Mouse (Mus musculus) midbrain, embryonic 14.5 days (tissue): ENCODE measurements around the gene Slc5a6. TPM values are rescaled to one million over a fixed set of nuclear protein-coding genes. Genes with fewer than 3 reads are reported as not detected.
A peak's percentile ranks its signal among the peaks of the same experiment; 100 is the strongest.
"Not testable (repeated sequence)": the region's sequence is repeated elsewhere in the genome, so short reads cannot be mapped to it uniquely, and the experiment has no call there.

ENCODE experiments used
- ATAC-seq: fragments of 200-750 bp; cut with Nextera tagmentation; 2 replicates; pipeline ENCODE4 v1.8.0; 2017; ENCODE audit warnings: moderate number of reproducible peaks, moderate library complexity; ENCODE audit not compliant: low FRiP score, low TSS enrichment
- DNase-seq: peaks from one replicate; pipeline ENCODE4 v3.0.0-alpha.2; 2015
- H3K27ac ChIP-seq: fragments of 300-500 bp; sonication (generic); replicated peaks from 2 replicates; pipeline ENCODE4 v1.5.1; 2014; ENCODE audit warnings: mild to moderate bottlenecking, low read depth, low read length, moderate library complexity
- H3K27me3 ChIP-seq: fragments of 300-500 bp; sonication (generic); 2 replicates; pipeline ENCODE4 v1.6.1; 2014; ENCODE audit warnings: low read length, control low read depth, mixed read lengths; ENCODE audit not compliant: control insufficient read depth, insufficient read depth
- H3K36me3 ChIP-seq: fragments of 300-500 bp; sonication (generic); 2 replicates; pipeline ENCODE4 v1.6.1; 2014; ENCODE audit warnings: low read length, control low read depth; ENCODE audit not compliant: control insufficient read depth, insufficient read depth
- H3K4me1 ChIP-seq: fragments of 300-500 bp; sonication (generic); 2 replicates; pipeline ENCODE4 v1.6.1; 2014; ENCODE audit warnings: mild to moderate bottlenecking, antibody characterized with exemption, low read length, control low read depth; ENCODE audit not compliant: control insufficient read depth, insufficient read depth
- H3K4me2 ChIP-seq: fragments of 300-500 bp; sonication (generic); 2 replicates; pipeline ENCODE4 v1.6.1; 2014; ENCODE audit warnings: mild to moderate bottlenecking, low read length, moderate library complexity
- H3K4me3 ChIP-seq: fragments of 300-500 bp; sonication (generic); replicated peaks from 2 replicates; pipeline ENCODE4 v1.5.1; 2014; ENCODE audit warnings: low read depth, low read length
- H3K9ac ChIP-seq: fragments of 300-500 bp; sonication (generic); replicated peaks from 2 replicates; pipeline ENCODE4 v1.6.1; 2014; ENCODE audit warnings: mild to moderate bottlenecking, low read length, moderate library complexity
- H3K9me3 ChIP-seq: fragments of 300-500 bp; sonication (generic); 2 replicates; pipeline ENCODE4 v1.6.1; 2016; ENCODE audit warnings: low read length, control low read depth, mixed read lengths; ENCODE audit not compliant: control insufficient read depth
- WGBS: fragments of 180-500 bp; shearing (Covaris S2); extraction: QIAGEN DNeasy Blood & Tissue Kit; methylation state at CpG from one replicate; pipeline ENCODE4 v1.1.7; 2014; 5-methylcytosine and 5-hydroxymethylcytosine counted together
- polyA plus RNA-seq: library from polyadenylated mRNA; unstranded; fragments of >200 nt; fragmentation: Nextera tagmentation; extraction: Ambion mirVana; gene quantifications from 2 replicates; pipeline ENCODE4 v1.2.1, GENCODE M21; 2014

The Slc5a6 gene
- polyA plus RNA-seq, 1 experiment from 2014 or later, result 19.2 TPM

DNA sequence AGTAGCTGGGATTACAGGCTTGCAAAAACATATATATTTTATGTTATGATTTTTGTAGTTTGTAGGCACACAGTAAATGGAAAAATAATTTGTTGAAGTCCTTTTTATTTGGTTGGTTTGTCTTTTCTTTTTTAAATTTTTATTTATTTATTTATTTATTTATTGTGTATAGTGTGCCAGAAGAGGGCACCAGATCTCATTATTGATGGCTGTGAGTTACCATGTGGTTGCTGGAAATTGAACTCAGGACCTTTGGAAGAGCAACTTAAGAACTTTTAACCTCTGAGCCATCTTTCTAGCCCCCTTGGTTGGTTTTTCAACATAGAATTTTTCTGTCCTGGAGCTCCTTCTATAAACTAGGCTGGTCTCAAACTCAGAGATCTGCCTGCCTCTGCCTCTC, 1.7 kb upstream of the Slc5a6 start:
- 0 out of 2 replicates have a peak, but pooled peaks cover 7% of the 10 kb centered on the region for H3K36me3 ChIP-seq
- H3K27me3 ChIP-seq, result no peaks in the 10 kb centered on the region
- H3K9ac ChIP-seq, result no peak overlapping the region
- ATAC-seq (no peak), DNase-seq (no peak)
- no peak overlapping the region for H3K4me3 ChIP-seq
- H3K4me1 ChIP-seq, result peaks cover 14% of the 10 kb centered on the region
- no peaks in the 10 kb centered on the region for H3K9me3 ChIP-seq
- no peak overlapping the region for H3K4me2 ChIP-seq
- no peak overlapping the region for H3K27ac ChIP-seq

- DNase-seq (peak; percentile 99), ATAC-seq (peak; percentile 96)
- Histone ChIP-seq H3K9me3 (no peaks in the 10 kb centered on the region), H3K27me3 (no peaks in the 10 kb centered on the region), H3K4me2 (peak within 1 kb of the TSS; percentile 62), H3K9ac (peak within 1 kb of the TSS; percentile 73), H3K4me1 (peaks cover 6% of the 10 kb centered on the region; the same call in 1 of the 2 replicates), H3K27ac (peak within 1 kb of the TSS; percentile 95), H3K36me3 (peaks cover 27% of the 10 kb centered on the region), H3K4me3 (peak within 1 kb of the TSS; percentile 59)
- WGBS, result under 1% methylated on average over 73 of the region's 73 CpGs
Observed at GRCm38 (mm10) chr5:31047848-31048762, 619 bp downstream of the Slc5a6 start, which contains the start of gene Atraid. Atraid (plus strand) TSS chr5:31048312.

DNA sequence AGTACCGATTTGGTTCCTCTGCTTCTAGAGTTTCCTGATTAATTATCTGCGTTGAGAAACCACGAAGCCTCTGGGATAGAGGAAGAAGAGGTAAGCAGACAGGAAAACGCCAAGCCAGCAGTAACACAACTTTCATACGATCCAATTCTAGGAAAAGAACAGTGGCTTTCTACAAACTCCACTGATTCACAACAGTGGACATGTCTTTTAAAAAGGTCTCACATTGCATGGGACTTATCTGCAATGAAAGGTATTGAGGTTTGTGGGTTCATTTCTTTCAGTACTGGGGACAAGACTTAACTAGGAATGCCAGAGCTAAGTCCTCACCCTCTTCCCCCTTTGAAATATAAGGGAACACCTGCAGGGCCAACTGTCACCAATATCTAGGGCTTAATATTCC, 1.6 kb downstream of the Slc5a6 start:
- ATAC-seq (no peak), DNase-seq (no peak)
- WGBS, result 89% methylated on average over 5 of the region's 5 CpGs
- H3K36me3 ChIP-seq, result peaks cover 30% of the 10 kb centered on the region
- H3K4me3 ChIP-seq, result peak overlapping the region; percentile 59
- H3K9ac ChIP-seq, result peak overlapping the region; percentile 73; the same call in 1 of the 2 replicates
- H3K9me3 ChIP-seq, result no peaks in the 10 kb centered on the region
- H3K4me1 ChIP-seq, result peaks cover 6% of the 10 kb centered on the region; the same call in 1 of the 2 replicates
- no peaks in the 10 kb centered on the region for H3K27me3 ChIP-seq
- peak overlapping the region; percentile 62 for H3K4me2 ChIP-seq
- H3K27ac ChIP-seq, result no peak overlapping the region

DNA sequence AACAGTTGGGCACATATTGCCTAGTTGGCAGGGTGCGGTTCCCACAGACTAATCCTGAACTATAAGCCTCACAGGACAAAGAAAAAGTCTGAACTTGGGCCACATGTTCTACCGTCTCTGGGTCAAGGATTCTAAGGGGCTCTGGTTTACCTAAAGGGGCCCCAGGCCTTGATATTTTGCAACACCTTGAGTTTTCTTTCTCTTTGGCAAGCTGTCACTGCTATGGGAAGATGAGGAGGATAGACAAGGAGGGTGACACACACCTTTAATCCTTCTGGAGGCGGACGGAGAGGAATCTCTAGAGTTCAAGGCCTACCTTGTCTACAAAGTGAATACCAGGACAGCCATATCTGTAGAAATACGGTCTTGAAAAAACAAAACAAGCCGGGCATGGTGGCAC, 2.3 kb downstream of the Slc5a6 start:
- Histone ChIP-seq H3K36me3 (peaks cover 36% of the 10 kb centered on the region), H3K4me3 (no peak overlapping the region), H3K9me3 (no peaks in the 10 kb centered on the region), H3K9ac (no peak overlapping the region), H3K27ac (no peak overlapping the region), H3K4me2 (no peak overlapping the region), H3K27me3 (no peaks in the 10 kb centered on the region), H3K4me1 (peaks cover 6% of the 10 kb centered on the region; the same call in 1 of the 2 replicates)
- DNase-seq, result no peak
- no peak for ATAC-seq
- 94% methylated on average over 6 of the region's 6 CpGs for WGBS

DNA sequence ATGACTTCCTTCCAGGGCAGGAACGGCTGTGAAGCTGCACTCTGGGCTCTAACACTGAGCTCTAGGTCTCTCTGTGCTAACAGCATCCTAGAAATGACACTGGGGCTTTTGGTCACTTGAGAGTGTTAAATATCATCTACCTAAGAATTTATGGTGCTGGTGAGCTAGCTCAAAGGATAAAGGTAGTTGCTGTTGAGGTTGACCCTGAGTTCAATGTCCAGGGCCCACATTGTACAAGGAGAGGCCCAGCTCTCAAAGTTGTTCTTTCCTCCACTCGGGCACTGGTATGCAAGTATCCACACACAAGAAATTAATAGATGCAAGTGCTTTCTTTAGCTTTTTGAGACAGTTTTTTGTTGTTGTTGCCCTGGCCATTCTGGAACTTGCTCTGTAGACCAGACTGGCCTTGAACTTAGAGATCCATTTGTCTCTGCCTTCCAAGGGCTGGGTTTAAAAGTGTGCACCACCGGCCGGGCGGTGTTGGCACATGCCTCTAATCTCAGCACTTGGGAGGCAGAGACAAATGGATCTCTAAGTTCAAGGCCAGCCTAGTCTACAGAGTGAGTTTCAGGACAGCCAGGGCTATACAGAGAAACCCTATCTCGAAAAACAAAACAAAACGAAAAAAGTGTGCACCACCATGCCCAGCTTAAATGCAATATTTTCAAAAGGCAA, 10.4 kb downstream of the Slc5a6 start:
- Histone ChIP-seq H3K27ac (no peak overlapping the region), H3K9ac (no peak overlapping the region), H3K36me3 (peaks cover 69% of the 10 kb centered on the region), H3K4me2 (no peak overlapping the region), H3K4me3 (no peak overlapping the region), H3K9me3 (no peaks in the 10 kb centered on the region), H3K27me3 (no peaks in the 10 kb centered on the region), H3K4me1 (no peaks in the 10 kb centered on the region)
- no peak for DNase-seq
- WGBS, result 93% methylated on average over 7 of the region's 7 CpGs
- no peak for ATAC-seq

DNA sequence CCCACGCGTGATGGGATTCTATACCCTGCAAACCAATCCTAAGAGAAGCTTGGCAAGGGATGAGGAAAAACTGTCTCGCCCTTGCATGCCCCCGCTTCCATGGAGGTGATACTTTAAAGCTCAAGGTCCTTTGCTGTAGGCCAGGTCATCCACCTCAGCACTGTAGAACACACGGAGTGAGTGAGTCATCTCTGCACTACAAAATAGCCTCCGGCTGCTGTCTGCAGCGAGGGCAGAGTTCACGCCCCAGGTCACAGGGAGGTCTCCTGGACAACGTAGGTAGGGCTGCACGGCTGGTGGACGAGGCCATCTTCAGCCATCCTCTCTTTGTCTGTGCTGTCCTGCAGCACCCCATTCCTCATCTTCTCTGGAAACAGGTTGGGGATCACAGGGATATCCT, 12.2 kb downstream of the Slc5a6 start:
- H3K9ac ChIP-seq, DNase-seq, H3K4me2 ChIP-seq, H3K9me3 ChIP-seq, H3K27me3 ChIP-seq, H3K4me3 ChIP-seq, H3K27ac ChIP-seq, ATAC-seq, H3K4me1 ChIP-seq: not testable (repeated sequence)
- WGBS, result 91% methylated on average over 11 of the region's 11 CpGs
- peaks cover 53% of the 10 kb centered on the region for H3K36me3 ChIP-seq

DNA sequence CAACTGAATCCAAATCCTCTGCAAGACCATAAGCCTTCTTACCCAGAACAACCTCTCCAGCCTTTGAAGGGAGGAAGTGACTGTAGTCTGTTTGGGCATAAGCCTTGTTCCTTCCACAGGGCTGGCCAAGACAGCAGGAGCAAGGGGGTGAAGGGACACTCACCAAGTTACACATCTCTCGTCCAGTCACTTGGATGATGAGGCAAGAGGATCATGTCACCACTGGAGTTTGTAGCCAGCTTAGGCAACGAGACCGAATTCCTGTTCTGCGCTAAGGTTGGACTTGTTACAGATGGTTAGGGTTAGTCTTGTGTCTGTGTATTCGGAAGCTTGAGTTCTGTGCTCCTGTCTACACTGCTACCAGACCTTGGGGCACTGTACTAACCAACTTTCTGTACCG, 14.1 kb downstream of the Slc5a6 start:
- Histone ChIP-seq H3K4me2 (no peak overlapping the region), H3K36me3 (peaks cover 36% of the 10 kb centered on the region), H3K27me3 (no peaks in the 10 kb centered on the region), H3K27ac (no peak overlapping the region), H3K4me1 (no peaks in the 10 kb centered on the region), H3K9ac (no peak overlapping the region), H3K9me3 (no peaks in the 10 kb centered on the region), H3K4me3 (no peak overlapping the region)
- ATAC-seq (no peak), DNase-seq (no peak)
- WGBS, result 96% methylated on average over 6 of the region's 6 CpGs

DNA sequence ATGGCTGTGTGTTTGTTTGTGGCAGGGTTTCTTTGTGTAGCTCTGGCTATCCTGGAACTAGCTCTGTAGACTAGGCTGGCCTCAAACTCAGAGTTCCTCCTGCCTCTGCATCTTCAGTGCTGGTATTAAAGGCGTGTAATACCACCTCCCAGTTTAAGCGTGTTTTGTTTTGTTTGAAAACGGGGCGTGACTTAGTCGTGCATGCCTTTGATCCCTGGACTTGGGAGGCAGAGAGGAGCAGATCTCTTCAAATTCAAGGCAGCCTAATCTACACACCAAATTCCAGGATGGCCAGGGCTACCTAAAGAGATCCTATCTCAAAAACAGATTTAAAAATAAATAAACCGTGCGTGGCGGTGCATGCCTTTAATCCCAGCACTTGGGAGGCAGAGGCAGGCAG, 17.2 kb downstream of the Slc5a6 start:
- DNase-seq, result no peak
- Histone ChIP-seq H3K27ac (no peak overlapping the region), H3K27me3 (no peaks in the 10 kb centered on the region), H3K4me3 (no peak overlapping the region), H3K9ac (no peak overlapping the region), H3K9me3 (no peaks in the 10 kb centered on the region), H3K4me1 (no peaks in the 10 kb centered on the region), H3K36me3 (peaks cover 8% of the 10 kb centered on the region), H3K4me2 (no peak overlapping the region)
- WGBS, result 88% methylated on average over 8 of the region's 8 CpGs
- ATAC-seq, result no peak
